Mouse (Mus musculus): ENCODE results near the gene Crim1.

Crim1 gene

GRCm38 (mm10) chr17:78286021-78286420 lies 86.0 kb downstream of the Crim1 start:
- DNase-seq (ENCODE audit: low spot score in 2 of 2), result no peak

GRCm38 (mm10) chr17:78287391-78287790 lies 87.3 kb downstream of the Crim1 start:
- DNase-seq (ENCODE audit: low spot score in 2 of 2), result no peak

- no peak for DNase-seq (ENCODE audit: low spot score in 2 of 2)
These were observed 90.3 kb downstream of the Crim1 start for GRCm38 (mm10) chr17:78290153-78290876.

- DNase-seq (ENCODE audit: low spot score in 2 of 2), result no peak
These were observed 91.0 kb downstream of the Crim1 start for GRCm38 (mm10) chr17:78291030-78291429.

GRCm38 (mm10) chr17:78292301-78292700 lies 92.3 kb downstream of the Crim1 start:
- no peak for DNase-seq (ENCODE audit: low spot score in 2 of 2)

GRCm38 (mm10) chr17:78292827-78293488 lies 92.9 kb downstream of the Crim1 start:
- no peak for DNase-seq (ENCODE audit: low spot score in 2 of 2)

- no peak for DNase-seq (ENCODE audit: low spot score in 2 of 2)
These were observed 95.9 kb downstream of the Crim1 start for GRCm38 (mm10) chr17:78295979-78296378.

GRCm38 (mm10) chr17:78298140-78298539 lies 98.1 kb downstream of the Crim1 start:
- DNase-seq (ENCODE audit: low spot score in 2 of 2), result no peak

GRCm38 (mm10) chr17:78298967-78299540 lies 99.0 kb downstream of the Crim1 start:
- DNase-seq (ENCODE audit: low spot score in 2 of 2), result no peak

- no peak for DNase-seq (ENCODE audit: low spot score in 2 of 2)
These were observed 103.0 kb downstream of the Crim1 start for GRCm38 (mm10) chr17:78303053-78303452.

GRCm38 (mm10) chr17:78304059-78304458 lies 104.0 kb downstream of the Crim1 start:
- no peak for DNase-seq (ENCODE audit: low spot score in 2 of 2)

GRCm38 (mm10) chr17:78306434-78306833 lies 106.4 kb downstream of the Crim1 start:
- no peak for DNase-seq (ENCODE audit: low spot score in 2 of 2)

- no peak for DNase-seq (ENCODE audit: low spot score in 2 of 2)
These were observed 108.2 kb downstream of the Crim1 start for GRCm38 (mm10) chr17:78308221-78308620.

GRCm38 (mm10) chr17:78313006-78313405 lies 113.0 kb downstream of the Crim1 start:
- DNase-seq (ENCODE audit: low spot score in 2 of 2), result no peak

- no peak for DNase-seq (ENCODE audit: low spot score in 2 of 2)
These were observed 113.6 kb downstream of the Crim1 start for GRCm38 (mm10) chr17:78313612-78314011.

GRCm38 (mm10) chr17:78315659-78316058 lies 115.6 kb downstream of the Crim1 start:
- DNase-seq (ENCODE audit: low spot score in 2 of 2), result no peak

- no peak for DNase-seq (ENCODE audit: low spot score in 2 of 2)
These were observed 117.3 kb downstream of the Crim1 start for GRCm38 (mm10) chr17:78317381-78317780.

- DNase-seq (ENCODE audit: low spot score in 2 of 2), result no peak
These were observed 118.8 kb downstream of the Crim1 start for GRCm38 (mm10) chr17:78318810-78319209.

- DNase-seq (ENCODE audit: low spot score in 2 of 2), result no peak
These were observed 121.3 kb downstream of the Crim1 start for GRCm38 (mm10) chr17:78321216-78321835.

- no peak for DNase-seq (ENCODE audit: low spot score in 2 of 2)
These were observed 122.6 kb downstream of the Crim1 start for GRCm38 (mm10) chr17:78322369-78323335.

- DNase-seq (ENCODE audit: low spot score in 2 of 2), result no peak
These were observed 125.8 kb downstream of the Crim1 start for GRCm38 (mm10) chr17:78325761-78326332.
